Mouse (Mus musculus) mouse embryonic stem cell (cell line): ENCODE results near the gene Abcg5.

Source experiments
- in situ Hi-C, 2 experiments: fragments of 300-500 bp; cut with MboI; formaldehyde crosslinking; loops; 1 replicate in 1 of 2; 3 replicates in 1 of 2; pipeline ENCODE4 v1.14.3; 2019 to 2020; ENCODE audit warnings: low sequenced_read_pairs in 2 of 2, low pct_unique_long_range_greater_than_20kb in 1 of 2, mixed read lengths in 1 of 2; ENCODE audit not compliant: unreplicated experiment in 1 of 2

Gene Abcg5

GRCm38 (mm10) chr17:84653544-84653943 is 29.3 kb downstream of the Abcg5 start:
- in situ Hi-C loops, result no loop called here

DNA sequence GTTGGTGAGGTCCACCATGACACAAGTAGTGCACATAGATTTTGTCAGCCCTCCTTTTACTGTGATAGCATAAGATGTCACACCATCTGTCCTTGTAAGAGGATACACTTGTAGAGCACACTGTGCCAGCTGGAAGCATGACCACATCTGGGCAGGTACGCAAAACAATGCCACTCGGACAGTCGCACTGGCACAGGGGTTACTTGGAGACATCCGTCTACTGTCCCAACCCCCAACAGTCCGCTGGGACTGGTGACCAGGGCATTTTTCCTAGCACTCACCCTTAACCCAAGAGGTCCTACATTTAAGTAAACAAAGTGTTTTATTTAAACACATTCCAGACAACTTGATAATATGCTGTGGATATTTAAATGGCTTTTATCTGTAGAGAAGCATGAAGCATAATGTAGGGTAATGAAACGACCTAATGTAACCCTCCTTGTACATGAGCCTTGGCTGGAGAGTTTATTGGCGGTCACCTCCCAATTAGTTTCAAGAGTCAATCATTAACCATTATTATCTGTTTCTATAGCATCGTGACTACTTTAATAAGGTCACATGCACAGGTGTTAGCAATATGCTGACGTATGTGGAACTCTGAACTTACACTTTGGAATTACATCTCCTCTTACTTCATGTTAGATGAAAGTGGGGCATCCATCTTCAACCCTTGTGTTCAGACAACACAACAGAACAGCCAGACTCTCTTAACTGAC is 32.4 kb downstream of the Abcg5 start:
- in situ Hi-C loops, result no loop called here

DNA sequence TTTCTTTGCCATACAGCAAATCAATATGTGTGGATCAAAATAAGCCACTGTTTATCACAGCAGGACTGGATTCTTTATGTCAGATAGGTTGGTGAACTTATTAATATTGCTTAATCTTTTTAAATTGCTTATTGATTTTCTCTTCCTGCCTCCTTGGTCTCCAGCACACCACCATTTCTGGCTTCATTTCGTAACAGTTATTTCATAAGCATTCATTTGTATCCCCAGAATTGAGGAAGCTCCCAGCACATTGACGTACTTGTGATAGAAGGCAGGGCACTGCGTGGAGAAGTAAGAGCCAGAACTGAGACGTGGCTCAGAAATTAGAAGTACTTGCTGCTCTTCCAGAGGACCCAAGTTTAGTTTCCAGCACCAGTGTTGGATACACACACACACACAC is 35.2 kb downstream of the Abcg5 start:
- in situ Hi-C loops, result no loop called here

DNA sequence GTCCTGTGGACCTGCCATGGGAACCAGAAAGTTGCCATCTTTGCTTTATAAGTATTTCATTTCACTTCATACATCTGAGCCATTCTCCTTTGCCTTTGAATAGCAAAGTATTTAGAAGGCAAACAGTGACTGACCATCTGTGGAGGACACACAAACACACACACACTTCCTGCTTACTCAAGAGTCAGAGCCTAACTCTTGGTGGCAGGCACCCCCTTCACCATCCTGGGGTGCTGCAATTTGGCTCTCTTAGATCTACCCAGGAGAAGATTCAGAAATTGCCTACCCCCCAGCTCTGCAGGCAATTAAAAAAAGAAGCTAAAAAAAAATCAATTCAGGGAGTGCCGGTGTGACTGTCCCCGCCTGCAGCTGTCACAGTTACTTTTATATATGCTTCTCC is 36.3 kb downstream of the Abcg5 start:
- in situ Hi-C loops, result no loop called here

DNA sequence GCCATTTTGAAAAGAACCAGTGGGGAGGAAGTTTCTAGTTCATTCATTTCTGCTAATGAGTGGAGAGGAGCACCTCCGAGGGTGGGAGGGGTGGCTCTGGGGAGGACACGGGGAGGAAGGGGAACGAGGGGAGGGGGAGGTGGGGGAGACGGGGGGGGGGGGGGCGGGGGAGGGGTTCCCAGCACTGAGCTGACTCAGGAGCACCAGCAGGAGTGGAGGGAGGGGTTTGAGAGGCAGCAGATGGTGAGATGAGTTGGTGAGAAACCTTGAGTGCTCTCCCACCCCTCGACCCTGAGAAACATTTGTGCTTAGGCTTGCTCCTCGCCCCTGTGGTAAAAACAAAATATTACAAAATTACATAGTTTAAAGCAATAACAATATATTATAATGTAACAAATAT is 36.9 kb downstream of the Abcg5 start:
- in situ Hi-C loops, result no loop called here

GRCm38 (mm10) chr17:84645119-84645518 is 37.7 kb downstream of the Abcg5 start:
- in situ Hi-C loops, result no loop called here

DNA sequence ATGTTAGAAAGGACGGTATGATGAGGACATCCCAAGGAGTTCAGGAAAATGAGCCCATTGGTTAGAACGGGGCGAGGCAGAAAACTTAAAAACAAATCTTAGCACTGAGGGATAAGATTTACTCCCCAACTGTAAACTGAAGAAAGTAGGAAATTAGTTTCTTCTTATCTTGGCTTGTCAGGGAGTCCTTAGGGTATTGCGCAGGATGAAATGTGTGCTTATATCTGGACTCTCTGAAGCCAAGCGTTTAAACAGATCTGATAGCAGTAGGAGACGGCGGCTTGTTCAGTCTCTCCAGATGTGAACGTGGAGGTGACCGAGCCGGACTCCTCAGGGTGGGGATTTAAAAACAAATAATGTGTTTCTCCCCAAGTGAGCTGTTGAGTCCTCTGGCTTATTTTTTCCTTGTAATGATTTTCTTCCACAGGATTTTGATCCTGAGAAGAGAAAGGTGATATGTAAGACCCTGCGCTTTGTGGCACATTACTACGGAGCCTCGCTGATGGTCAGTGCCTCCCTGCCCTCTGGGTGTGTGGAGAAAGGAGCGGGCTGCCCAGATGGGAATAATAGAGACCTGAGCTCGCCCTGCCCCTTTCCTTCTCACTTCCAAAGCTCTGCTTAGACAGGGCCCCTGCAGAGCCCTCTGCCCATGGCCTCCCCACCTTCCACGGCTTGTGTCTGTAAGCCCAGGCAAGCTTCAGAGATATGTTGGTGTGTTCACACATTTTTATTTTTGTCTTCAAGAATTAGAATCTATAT is 38.3 kb downstream of the Abcg5 start:
- in situ Hi-C loops, result no loop called here

- in situ Hi-C loops, result no loop called here
Observed at GRCm38 (mm10) chr17:84642324-84642723, 40.5 kb downstream of the Abcg5 start.

- in situ Hi-C loops, result no loop called here
Observed at GRCm38 (mm10) chr17:84641893-84642292, 40.9 kb downstream of the Abcg5 start.

DNA sequence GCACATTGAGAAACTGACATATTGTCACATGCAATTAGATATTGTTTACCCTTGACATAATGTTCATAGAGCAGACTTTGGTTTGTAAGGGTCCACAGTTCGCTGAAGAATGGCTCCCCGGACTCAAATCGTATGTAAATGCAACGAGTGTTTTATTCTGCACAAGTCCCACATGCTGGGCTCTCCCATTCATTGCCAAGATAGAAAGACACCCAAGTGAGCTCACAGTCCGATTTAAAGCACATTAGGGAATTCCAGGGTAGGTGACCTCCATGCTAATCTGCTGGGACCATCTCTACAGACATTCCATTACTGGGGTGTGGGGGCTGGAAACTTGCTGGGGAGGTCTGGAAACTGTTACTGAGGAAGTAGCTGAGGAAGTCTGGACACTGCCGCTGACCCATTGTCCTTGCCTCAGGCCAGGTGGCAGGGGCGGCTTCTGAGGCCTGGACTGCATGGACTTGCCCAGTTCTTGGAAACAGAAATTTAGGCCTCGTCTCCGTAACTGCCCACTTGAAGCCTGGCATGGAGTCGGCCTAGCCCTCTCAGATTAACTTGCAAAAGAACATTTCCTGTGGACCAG is 42.9 kb downstream of the Abcg5 start:
- in situ Hi-C loops, result no loop called here

- in situ Hi-C loops, result no loop called here
Observed at GRCm38 (mm10) chr17:84637971-84638370, 44.8 kb downstream of the Abcg5 start.

DNA sequence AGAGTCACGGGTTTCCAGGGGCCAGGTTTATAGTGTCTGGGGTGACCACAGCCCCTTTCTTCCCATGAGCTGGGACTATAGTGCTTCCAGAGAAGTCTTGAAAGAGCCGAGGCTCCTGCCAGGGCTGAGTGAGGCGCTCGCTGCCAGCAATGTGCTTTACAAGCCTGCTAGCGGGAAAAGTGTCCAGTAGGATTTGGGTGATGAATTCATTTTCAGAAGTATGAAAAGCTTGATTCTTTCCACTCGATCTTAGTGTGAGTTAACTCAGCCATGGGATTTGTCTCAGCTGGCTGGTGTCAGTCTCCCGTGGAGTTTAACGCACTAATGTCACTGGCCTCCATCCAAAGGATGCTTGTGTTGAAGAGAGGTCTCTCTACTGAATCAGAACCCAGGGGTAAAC is 46.5 kb downstream of the Abcg5 start:
- in situ Hi-C loops, result no loop called here

GRCm38 (mm10) chr17:84633443-84633842 is 49.4 kb downstream of the Abcg5 start:
- in situ Hi-C loops, result no loop called here

DNA sequence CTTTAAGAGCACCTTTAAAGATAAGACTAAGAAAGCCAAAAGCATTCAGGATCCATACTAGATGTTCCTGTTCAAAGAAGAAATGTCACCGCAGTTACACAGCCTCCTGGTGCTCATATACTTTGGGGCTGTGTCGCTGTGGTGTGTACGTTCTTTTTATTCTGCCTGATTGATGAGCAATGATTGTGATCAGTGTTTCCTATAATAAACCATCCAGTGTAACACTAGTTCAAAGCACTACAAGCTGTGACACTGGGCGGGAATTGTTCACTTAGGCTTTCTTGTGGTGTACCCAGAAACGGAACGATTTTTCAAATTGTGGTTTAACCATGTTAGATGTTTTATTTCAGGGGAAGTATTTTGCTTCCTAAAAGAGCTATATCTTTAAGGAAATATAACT is 51.0 kb downstream of the Abcg5 start:
- in situ Hi-C loops, result no loop called here

GRCm38 (mm10) chr17:84628611-84629010 is 54.2 kb downstream of the Abcg5 start:
- in situ Hi-C loops, result no loop called here

- in situ Hi-C loops, result no loop called here
Observed at GRCm38 (mm10) chr17:84627721-84628120, 55.1 kb downstream of the Abcg5 start.

DNA sequence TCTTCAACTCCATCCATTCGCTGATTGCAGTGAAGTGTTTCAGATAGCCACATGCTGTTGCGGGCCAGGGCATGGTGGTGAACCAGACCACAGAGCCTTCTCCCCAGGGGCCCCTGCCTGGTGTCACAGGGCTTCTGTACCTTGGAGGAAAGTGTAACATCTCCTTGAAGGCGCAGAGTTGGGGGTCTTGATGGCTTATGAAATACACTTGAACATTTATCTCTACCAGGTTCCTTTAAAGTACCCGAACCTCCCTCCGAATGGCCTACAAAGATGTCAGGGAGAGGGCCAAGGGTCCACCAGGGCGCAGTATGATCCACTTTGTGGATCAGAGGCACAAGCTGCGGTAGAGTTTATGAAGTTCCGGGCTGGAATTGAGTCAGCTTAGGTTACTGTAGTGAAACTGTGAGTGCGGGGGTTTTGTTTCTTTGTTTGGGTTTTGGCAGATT is 55.9 kb downstream of the Abcg5 start:
- in situ Hi-C loops, result no loop called here

DNA sequence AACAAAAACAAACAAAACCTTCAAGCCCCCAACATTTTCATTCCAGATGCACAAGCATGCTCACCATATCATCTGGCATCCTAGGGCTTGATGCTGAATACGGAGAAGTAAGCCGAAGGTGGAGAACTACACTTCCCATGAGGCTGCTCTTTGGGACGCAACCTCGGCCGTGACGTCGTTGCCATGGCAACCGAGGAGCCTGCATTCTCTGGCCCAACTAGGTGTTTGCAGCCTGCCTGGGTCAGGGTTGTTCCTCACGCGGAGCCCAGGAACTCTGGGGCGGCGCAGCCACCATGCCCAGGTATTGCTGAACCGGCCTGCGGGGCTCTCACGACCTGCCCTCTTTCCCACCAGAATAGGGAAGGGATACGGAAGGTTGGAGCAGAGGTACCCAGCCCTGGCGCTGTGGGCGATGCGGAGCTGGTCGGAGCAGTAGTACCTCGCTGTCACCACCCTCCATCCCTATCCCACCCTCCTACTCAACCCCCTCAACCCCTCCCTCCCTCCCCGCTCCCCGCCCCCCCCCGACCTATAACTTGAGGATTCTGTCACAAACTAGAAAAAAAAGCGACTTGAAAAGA is 56.4 kb downstream of the Abcg5 start, which contains the start of gene Dync2li1:
Gene Dync2li1, plus strand, starts transcription at position 221 of the 581 bp plus-strand sequence.
- in situ Hi-C loops, result no loop called here

- in situ Hi-C loops, result no loop called here
Observed at GRCm38 (mm10) chr17:84622873-84623272, 59.9 kb downstream of the Abcg5 start.
